Mouse (Mus musculus): ENCODE results near the gene Abl1. TPM values are rescaled to one million over a fixed set of nuclear protein-coding genes. Genes with fewer than 3 reads are reported as not detected.
A peak's percentile ranks its signal among the peaks of the same experiment; 100 is the strongest.

The Abl1 gene
- polyA plus RNA-seq, 1 experiment from 2014 or later: 53.2 TPM

DNA sequence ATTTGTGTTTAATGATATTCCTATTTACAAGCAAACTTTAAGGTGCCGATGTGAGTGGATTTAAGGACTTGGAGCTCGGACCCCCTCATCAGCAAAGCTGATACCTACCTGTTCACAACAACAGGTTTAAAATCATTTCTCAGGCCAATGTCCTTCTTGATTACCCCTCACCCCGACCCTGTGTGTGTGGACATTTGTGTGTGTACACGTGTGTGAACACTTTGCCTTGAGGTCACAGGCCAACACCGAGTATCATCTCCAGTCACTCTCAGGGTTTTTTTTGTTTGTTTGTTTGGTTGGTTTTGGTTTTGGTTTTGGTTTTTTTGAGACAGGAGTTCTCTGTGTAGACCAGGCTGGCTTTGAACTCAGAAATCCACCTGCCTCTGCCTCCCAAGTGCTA is 62.0 kb downstream of the Abl1 start:
- Histone ChIP-seq H3K36me3 (no peaks in the 10 kb centered on the region), H3K9me3 (no peaks in the 10 kb centered on the region), H3K4me1 (peaks cover 54% of the 10 kb centered on the region), H3K9ac (no peak overlapping the region), H3K4me2 (no peak overlapping the region), H3K27me3 (no peaks in the 10 kb centered on the region), H3K4me3 (no peak overlapping the region), H3K27ac (peak overlapping the region; percentile 93)
- 76% methylated on average over 5 of the region's 5 CpGs for WGBS
- no peak for ATAC-seq (ENCODE audit: insufficient number of reproducible peaks, insufficient read depth, low FRiP score, low TSS enrichment, low read depth)

DNA sequence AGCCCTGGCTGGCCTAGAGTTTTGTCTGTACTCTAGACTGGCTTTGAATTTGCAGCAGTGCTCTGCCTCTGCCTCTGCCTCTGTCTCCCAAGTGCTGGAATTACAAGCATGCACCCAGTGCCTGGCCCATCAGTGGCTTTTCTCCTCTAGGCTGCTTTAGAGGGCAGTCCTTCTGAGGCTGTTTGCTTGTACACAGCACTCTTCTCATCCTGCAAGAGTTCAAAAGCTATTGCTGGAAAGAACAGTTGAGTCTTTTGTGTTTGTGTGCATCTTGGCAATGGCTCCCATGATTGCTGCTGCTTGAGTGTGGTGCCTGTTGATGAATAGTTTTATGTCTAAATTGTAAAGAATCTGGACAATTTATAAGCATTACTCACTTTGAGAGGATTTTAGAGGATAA is 69.3 kb downstream of the Abl1 start:
- peaks cover 25% of the 10 kb centered on the region for H3K4me1 ChIP-seq
- H3K4me2 ChIP-seq: no peak overlapping the region
- peak overlapping the region; percentile 48; the same call in 1 of the 2 replicates for H3K27ac ChIP-seq
- H3K27me3 ChIP-seq: no peaks in the 10 kb centered on the region
- ATAC-seq (ENCODE audit: insufficient number of reproducible peaks, insufficient read depth, low FRiP score, low TSS enrichment, low read depth): no peak
- no peak overlapping the region for H3K9ac ChIP-seq
- no peaks in the 10 kb centered on the region; the same call in 1 of the 2 replicates for H3K36me3 ChIP-seq
- H3K4me3 ChIP-seq: no peak overlapping the region
- H3K9me3 ChIP-seq: no peaks in the 10 kb centered on the region

DNA sequence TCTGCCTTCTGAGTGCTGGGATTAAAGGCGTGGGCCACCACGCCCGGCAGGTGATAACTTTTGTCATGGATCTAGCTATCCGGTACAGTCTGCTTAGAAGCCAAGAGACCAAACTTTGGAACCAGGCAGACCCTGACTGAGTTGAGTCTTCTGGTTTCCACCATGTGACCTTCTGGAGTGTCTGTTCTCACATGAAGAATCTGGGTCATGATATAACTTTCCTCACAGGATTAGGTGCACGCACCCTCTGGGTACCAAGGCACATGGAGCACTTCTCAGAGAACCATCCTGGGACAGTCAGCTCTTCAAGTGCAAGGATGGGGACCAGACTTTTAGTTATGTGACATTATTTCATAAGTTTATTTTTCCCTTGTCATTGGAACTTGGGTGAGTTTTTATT is 70.8 kb downstream of the Abl1 start:
- no peaks in the 10 kb centered on the region for H3K9me3 ChIP-seq
- H3K4me2 ChIP-seq: peak overlapping the region; percentile 93
- ATAC-seq (ENCODE audit: insufficient number of reproducible peaks, insufficient read depth, low FRiP score, low TSS enrichment, low read depth): no peak
- H3K9ac ChIP-seq: peak overlapping the region; percentile 100; the same call in 1 of the 2 replicates
- WGBS: 81% methylated on average over 5 of the region's 5 CpGs
- peak overlapping the region; percentile 87 for H3K4me3 ChIP-seq
- peak overlapping the region; percentile 98 for H3K27ac ChIP-seq
- H3K4me1 ChIP-seq: peaks cover 38% of the 10 kb centered on the region
- no peaks in the 10 kb centered on the region for H3K27me3 ChIP-seq
- H3K36me3 ChIP-seq: no peaks in the 10 kb centered on the region; the same call in 1 of the 2 replicates

DNA sequence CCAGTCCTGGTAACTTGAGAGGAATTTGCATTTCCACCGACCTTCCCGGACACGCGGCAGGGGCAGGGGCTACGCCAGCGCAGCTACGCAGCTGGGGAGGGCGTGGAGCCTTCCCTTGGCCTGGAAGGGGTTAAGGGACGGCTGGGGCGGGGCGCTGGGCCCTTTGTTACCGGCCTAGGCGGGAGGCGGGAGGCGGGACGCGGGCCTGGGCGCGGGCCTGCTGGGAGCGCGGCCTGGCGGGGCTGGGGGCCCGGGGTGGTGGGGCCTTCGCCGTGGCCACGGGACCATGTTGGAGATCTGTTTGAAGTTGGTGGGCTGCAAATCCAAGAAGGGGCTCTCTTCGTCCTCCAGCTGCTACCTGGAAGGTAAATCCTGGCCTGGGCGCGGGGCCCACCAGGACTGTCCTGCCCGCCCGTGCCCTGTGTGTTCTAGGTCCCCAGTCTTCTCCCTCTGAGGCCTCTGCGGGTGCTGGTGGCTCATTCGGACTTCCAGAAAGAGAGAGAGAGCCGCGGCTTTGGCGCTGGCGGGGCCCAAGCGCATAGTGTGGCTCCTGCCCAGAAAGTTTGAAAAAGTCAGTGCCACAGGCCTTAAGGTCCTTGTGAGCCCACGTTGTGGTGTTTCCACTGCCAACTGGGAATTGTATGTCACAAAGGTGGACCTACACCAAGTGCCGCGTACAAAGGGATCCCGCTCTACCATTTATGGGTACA is 71.7 kb downstream of the Abl1 start:
- peak overlapping the region; percentile 100 for H3K9ac ChIP-seq
- no peaks in the 10 kb centered on the region; the same call in 1 of the 2 replicates for H3K36me3 ChIP-seq
- under 1% methylated on average over 41 of the region's 42 CpGs for WGBS
- H3K27me3 ChIP-seq: no peaks in the 10 kb centered on the region
- H3K9me3 ChIP-seq: no peaks in the 10 kb centered on the region
- H3K4me3 ChIP-seq: peak overlapping the region; percentile 87
- ATAC-seq (ENCODE audit: insufficient number of reproducible peaks, insufficient read depth, low FRiP score, low TSS enrichment, low read depth): peak; percentile 93
- peak overlapping the region; percentile 93 for H3K4me2 ChIP-seq
- H3K27ac ChIP-seq: peak overlapping the region; percentile 98
- peaks cover 46% of the 10 kb centered on the region for H3K4me1 ChIP-seq

DNA sequence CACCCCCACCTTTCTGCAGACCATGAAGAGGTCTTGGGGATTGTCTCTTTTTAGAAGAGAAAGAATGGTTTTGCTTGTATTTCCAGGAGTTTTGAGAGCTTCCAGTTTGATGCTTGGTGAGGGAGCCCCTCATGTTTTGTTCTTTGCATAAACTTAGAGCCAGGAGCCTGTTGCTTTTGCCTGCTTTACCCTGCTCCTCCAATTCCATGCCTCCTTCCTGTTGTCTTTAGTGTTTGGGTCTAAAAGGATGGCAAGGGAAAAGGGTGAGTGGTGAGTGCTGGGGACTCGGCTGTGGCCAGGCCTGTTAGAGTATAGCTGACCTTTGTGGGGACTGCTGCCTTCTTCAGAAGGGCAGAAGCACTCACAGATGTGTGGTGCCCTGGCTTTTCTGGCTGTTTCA is 72.3 kb downstream of the Abl1 start:
- no peak for ATAC-seq (ENCODE audit: insufficient number of reproducible peaks, insufficient read depth, low FRiP score, low TSS enrichment, low read depth)
- no peaks in the 10 kb centered on the region; the same call in 1 of the 2 replicates for H3K36me3 ChIP-seq
- H3K4me3 ChIP-seq: peak overlapping the region; percentile 87
- H3K27ac ChIP-seq: peak overlapping the region; percentile 98
- H3K27me3 ChIP-seq: no peaks in the 10 kb centered on the region
- peaks cover 50% of the 10 kb centered on the region for H3K4me1 ChIP-seq
- whole genome bisulfite sequencing: 0% methylated on average over 1 of the region's 1 CpGs
- H3K9me3 ChIP-seq: no peaks in the 10 kb centered on the region
- H3K4me2 ChIP-seq: peak overlapping the region; percentile 93
- peak overlapping the region; percentile 100 for H3K9ac ChIP-seq

DNA sequence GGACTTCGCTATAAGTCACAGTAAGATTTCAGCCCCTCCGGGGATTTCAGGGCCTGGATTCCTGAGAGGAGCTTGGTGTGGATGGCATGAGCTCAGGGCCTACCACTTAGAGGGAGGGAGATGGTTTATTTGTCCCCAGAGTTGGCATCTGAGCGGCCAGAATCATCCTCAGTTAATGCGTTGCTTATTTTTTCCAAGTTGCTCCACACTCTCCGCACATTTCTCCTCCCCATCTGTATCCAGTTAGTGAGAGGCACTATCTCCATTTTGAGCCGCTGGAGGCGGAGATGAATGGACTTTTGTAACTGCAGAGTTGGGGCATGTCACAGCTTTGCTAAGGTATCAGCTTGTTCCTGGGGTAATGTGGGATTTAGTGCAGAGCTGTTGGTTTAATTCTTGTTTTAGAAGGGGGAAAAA is 72.9 kb downstream of the Abl1 start:
- WGBS: under 1% methylated on average over 7 of the region's 7 CpGs
- Histone ChIP-seq H3K4me1 (peaks cover 50% of the 10 kb centered on the region), H3K36me3 (no peaks in the 10 kb centered on the region; the same call in 1 of the 2 replicates), H3K4me3 (peak overlapping the region; percentile 87), H3K27me3 (no peaks in the 10 kb centered on the region), H3K4me2 (peak overlapping the region; percentile 93), H3K9me3 (no peaks in the 10 kb centered on the region), H3K9ac (peak overlapping the region; percentile 100), H3K27ac (peak overlapping the region; percentile 98)
- no peak for ATAC-seq (ENCODE audit: insufficient number of reproducible peaks, insufficient read depth, low FRiP score, low TSS enrichment, low read depth)

DNA sequence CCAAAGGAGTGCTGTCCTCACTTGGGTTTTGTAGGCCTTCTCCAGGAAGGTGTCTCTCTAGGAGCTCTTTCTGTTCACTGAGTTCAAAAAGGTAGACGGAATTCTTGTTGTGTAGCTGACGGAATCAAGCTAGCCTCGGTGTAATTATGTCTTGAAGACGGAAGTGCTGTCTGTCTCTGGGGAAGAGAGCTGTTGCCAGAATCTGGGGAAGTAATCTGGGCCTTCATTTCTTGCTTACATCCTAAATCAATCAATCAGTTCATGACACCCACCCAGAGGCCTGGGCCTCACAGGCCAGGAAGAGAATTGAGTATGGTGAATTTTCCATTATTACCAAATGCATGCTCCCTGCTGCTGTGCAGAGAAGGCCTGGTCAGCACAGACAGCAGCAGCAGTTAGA is 73.4 kb downstream of the Abl1 start:
- no peak for ATAC-seq (ENCODE audit: insufficient number of reproducible peaks, insufficient read depth, low FRiP score, low TSS enrichment, low read depth)
- H3K4me2 ChIP-seq: peak overlapping the region; percentile 93
- no peaks in the 10 kb centered on the region for H3K9me3 ChIP-seq
- H3K27me3 ChIP-seq: no peaks in the 10 kb centered on the region
- H3K27ac ChIP-seq: peak overlapping the region; percentile 98
- WGBS: under 1% methylated on average over 4 of the region's 4 CpGs
- peaks cover 50% of the 10 kb centered on the region for H3K4me1 ChIP-seq
- H3K36me3 ChIP-seq: no peaks in the 10 kb centered on the region
- H3K9ac ChIP-seq: peak overlapping the region; percentile 100
- H3K4me3 ChIP-seq: peak overlapping the region; percentile 87

DNA sequence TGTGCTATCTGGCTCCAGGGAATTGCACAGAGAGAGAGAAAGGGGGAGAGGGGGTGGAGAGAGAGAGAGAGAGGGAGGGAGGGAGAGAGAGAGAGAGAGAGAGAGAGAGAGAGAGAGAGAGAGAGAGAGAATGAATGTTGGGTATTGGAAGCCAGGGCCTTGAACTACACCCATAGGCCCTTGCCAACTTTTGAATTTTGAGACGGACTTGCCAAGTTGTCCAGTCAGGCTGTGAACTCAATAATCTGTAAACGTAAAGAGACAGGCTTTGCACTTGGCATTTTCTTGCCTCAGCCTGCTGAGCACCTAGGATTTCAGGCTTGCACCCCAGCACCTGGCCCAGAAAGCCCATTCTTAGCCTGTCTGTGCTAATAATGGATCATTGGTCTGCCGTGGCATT is 74.0 kb downstream of the Abl1 start:
- H3K27ac ChIP-seq: peak overlapping the region; percentile 98
- H3K4me2 ChIP-seq: peak overlapping the region; percentile 93
- peaks cover 49% of the 10 kb centered on the region for H3K4me1 ChIP-seq
- H3K36me3 ChIP-seq: no peaks in the 10 kb centered on the region
- 28% methylated on average over 3 of the region's 3 CpGs for WGBS
- peak overlapping the region; percentile 100 for H3K9ac ChIP-seq
- no peak for ATAC-seq (ENCODE audit: insufficient number of reproducible peaks, insufficient read depth, low FRiP score, low TSS enrichment, low read depth)
- no peaks in the 10 kb centered on the region for H3K27me3 ChIP-seq
- H3K4me3 ChIP-seq: peak overlapping the region; percentile 87
- H3K9me3 ChIP-seq: no peaks in the 10 kb centered on the region

DNA sequence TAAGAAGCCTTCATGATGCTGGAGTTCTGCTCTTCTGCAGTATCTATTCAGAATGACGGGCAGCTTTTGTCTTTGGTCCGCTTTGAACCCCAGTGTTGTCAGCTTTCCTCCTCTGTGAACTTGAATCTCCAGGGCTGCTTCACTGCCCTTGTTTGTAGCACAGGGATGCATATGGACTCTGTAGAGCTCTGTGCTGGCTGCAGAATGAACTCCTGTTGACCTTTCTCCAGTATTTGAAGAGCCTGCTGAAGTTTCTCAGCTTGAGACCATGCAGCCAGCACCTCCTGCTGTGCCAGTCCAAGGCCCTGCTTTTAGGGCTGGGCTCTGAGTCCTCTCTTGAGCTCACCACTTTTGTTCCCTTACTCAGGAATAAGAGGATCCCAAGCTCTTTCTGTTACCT is 74.7 kb downstream of the Abl1 start:
- Histone ChIP-seq H3K4me1 (peaks cover 52% of the 10 kb centered on the region), H3K27me3 (no peaks in the 10 kb centered on the region), H3K4me2 (peak overlapping the region; percentile 93), H3K9me3 (no peaks in the 10 kb centered on the region), H3K9ac (peak overlapping the region; percentile 49; the same call in 1 of the 2 replicates), H3K4me3 (peak overlapping the region; percentile 3), H3K27ac (no peak overlapping the region), H3K36me3 (no peaks in the 10 kb centered on the region)
- 37% methylated on average over 2 of the region's 2 CpGs for WGBS
- ATAC-seq (ENCODE audit: insufficient number of reproducible peaks, insufficient read depth, low FRiP score, low TSS enrichment, low read depth): no peak

DNA sequence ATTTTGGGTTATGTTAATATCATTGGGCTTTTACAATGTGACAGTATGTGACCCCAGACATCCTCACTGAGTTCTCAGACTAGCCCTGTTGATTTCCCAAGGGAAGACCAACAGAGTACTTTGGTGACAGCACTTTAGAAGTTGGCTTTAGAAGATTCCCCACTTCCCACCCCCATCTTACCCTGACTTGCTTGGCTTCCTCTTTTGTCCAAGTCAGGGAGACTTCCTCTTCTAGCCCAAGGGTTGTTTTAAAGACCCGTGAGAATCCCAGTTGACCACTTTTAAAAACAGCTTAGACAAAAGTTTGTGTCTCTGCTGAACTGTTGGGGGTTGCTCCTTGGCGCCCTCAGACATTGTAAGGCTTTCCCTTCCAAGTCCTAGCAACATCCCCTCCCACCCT is 75.1 kb downstream of the Abl1 start:
- Histone ChIP-seq H3K27me3 (no peaks in the 10 kb centered on the region), H3K4me1 (peaks cover 56% of the 10 kb centered on the region), H3K27ac (no peak overlapping the region), H3K9ac (0 out of 2 replicates have a peak overlapping the region, but pooled peaks have one; percentile 49), H3K4me3 (peak overlapping the region; percentile 3; the same call in 1 of the 2 replicates), H3K9me3 (no peaks in the 10 kb centered on the region), H3K4me2 (peak overlapping the region; percentile 93), H3K36me3 (no peaks in the 10 kb centered on the region)
- ATAC-seq (ENCODE audit: insufficient number of reproducible peaks, insufficient read depth, low FRiP score, low TSS enrichment, low read depth): no peak
- WGBS: 31% methylated on average over 2 of the region's 2 CpGs

DNA sequence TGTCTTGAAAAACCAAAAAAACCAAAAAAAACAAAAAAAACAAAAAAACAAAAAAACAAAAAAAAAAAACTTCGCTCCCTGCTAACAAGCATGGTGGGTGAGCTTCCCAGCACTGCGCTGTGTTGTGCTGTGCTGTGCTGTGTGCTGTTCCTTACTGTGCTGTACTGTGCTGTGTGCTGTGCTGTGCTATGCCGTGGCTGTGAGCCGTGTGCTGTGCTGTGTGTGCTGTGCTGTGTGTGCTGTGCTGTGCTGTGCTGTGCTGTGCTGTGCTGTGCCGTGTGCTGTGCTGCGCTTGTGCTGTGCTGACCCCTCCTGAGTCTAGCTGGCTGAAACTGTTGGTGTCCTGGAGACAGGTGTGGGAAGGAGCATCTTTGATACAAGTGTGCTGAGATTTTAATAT is 78.9 kb downstream of the Abl1 start:
- ATAC-seq (ENCODE audit: insufficient number of reproducible peaks, insufficient read depth, low FRiP score, low TSS enrichment, low read depth): no peak
- Histone ChIP-seq H3K9me3 (no peaks in the 10 kb centered on the region), H3K4me1 (peaks cover 78% of the 10 kb centered on the region), H3K27me3 (no peaks in the 10 kb centered on the region), H3K27ac (no peak overlapping the region), H3K4me3 (no peak overlapping the region), H3K4me2 (no peak overlapping the region), H3K9ac (no peak overlapping the region), H3K36me3 (no peaks in the 10 kb centered on the region)
- 90% methylated on average over 6 of the region's 6 CpGs for WGBS

DNA sequence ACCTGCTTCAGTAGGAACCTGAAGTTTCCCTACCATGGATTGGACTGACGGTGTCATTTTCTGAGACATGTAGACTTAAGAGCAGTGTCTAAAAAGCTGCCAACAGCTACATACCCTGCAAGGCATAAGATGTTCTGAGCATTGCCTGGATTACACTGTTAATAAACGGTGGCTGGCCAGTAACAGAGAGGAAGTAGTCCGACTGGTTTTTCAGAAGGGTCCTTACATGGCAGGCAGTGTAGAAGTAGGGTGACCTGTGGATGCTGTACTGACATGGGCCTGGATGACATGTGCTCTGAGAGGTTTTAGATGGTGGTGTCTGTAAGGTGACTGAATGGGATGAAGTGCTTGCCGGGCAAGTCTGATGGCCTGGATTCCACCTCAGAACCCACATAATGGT is 79.6 kb downstream of the Abl1 start:
- Histone ChIP-seq H3K9ac (no peak overlapping the region), H3K4me2 (no peak overlapping the region), H3K4me3 (no peak overlapping the region), H3K9me3 (no peaks in the 10 kb centered on the region), H3K27ac (peak overlapping the region; percentile 28; the same call in 1 of the 2 replicates), H3K4me1 (peaks cover 78% of the 10 kb centered on the region), H3K36me3 (no peaks in the 10 kb centered on the region), H3K27me3 (no peaks in the 10 kb centered on the region)
- ATAC-seq (ENCODE audit: insufficient number of reproducible peaks, insufficient read depth, low FRiP score, low TSS enrichment, low read depth): no peak
- WGBS: 59% methylated on average over 4 of the region's 4 CpGs
